Mouse (Mus musculus) left cerebral cortex, adult 2 months (tissue): ENCODE results near the gene B230217C12Rik. TPM values are rescaled to one million over a fixed set of nuclear protein-coding genes. Genes with fewer than 3 reads are reported as not detected.
"Not testable (repeated sequence)": the region's sequence is repeated elsewhere in the genome, so short reads cannot be mapped to it uniquely, and the experiment has no call there.

Source experiments
- DNase-seq, 2 experiments: peaks; one replicate each; pipeline ENCODE4 v3.0.0; 2021 to 2022; ENCODE audit warnings: low spot score in 2 of 2, mixed read lengths in 1 of 2; ENCODE audit errors: extremely low spot score in 1 of 2
- H3K27ac ChIP-seq: fragments of 200-600 bp; 2 replicates; pipeline ENCODE4 v1.8.1; 2022
- H3K4me3 ChIP-seq: fragments of 200-600 bp; 2 replicates; pipeline ENCODE4 v1.8.1; 2022
- CTCF ChIP-seq: fragments of 200-600 bp; IDR thresholded peaks from 2 replicates; pipeline ENCODE4 v1.8.1; 2022; ENCODE audit warnings: antibody characterized with exemption, mild to moderate bottlenecking, moderate library complexity
- intact Hi-C: fragments of 180-260 bp; cut with DNase I; formaldehyde crosslinking; loops from one replicate; pipeline ENCODE4 v1.15.1; 2025
- total RNA-seq, 2 experiments: library from RNA; stranded (reverse); gene quantifications; 2 replicates each; pipeline ENCODE4 v1.2.3; 2021

Gene B230217C12Rik
- total RNA-seq, 2 experiments from 2014 or later: 77.6 to 78.9 TPM

GRCm38 (mm10) chr11:97850367-97850766 is 9.8 kb downstream of the B230217C12Rik start:
- no peak for DNase-seq
- no peak overlapping the region for H3K27ac ChIP-seq
- intact Hi-C loops: no loop called here
- no peak for TF ChIP-seq CTCF
- H3K4me3 ChIP-seq: no peak overlapping the region

GRCm38 (mm10) chr11:97851601-97852000 is 11.0 kb downstream of the B230217C12Rik start:
- TF ChIP-seq CTCF: no peak
- no peak for DNase-seq
- Histone ChIP-seq H3K27ac (no peak overlapping the region), H3K4me3 (no peak overlapping the region)
- intact Hi-C loops: no loop called here

GRCm38 (mm10) chr11:97855473-97855872 is 14.9 kb downstream of the B230217C12Rik start:
- intact Hi-C loops: no loop called here
- no peak for DNase-seq
- Histone ChIP-seq H3K27ac (no peak overlapping the region), H3K4me3 (no peak overlapping the region)
- TF ChIP-seq CTCF: no peak

DNA sequence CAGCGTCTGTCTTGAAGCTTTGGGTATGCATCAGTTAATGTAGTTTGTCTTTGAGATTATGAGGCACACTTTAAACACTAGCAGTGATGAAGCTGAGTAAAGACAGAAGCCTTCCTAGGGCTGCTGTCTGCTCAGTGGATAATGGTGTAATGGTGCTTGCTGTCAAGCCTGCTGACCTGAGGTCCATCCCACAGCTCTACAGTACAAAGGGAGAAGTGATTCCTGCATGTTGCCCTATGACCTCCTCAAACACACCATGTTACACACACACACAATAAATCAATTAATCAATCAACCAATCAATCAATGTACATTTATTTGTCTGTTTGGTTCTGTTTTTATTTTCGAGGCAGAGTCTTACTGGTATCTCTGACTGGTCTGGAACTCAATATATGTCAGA is 21.6 kb downstream of the B230217C12Rik start:
- intact Hi-C loops: no loop called here
- TF ChIP-seq CTCF: no peak
- H3K4me3 ChIP-seq: no peak overlapping the region
- H3K27ac ChIP-seq: no peak overlapping the region
- DNase-seq: no peak

GRCm38 (mm10) chr11:97865421-97865820 is 24.8 kb downstream of the B230217C12Rik start:
- Histone ChIP-seq H3K27ac (no peak overlapping the region), H3K4me3 (no peak overlapping the region)
- intact Hi-C loops: no loop called here
- DNase-seq: no peak
- TF ChIP-seq CTCF: no peak

- H3K27ac ChIP-seq: peak overlapping the region; percentile 42; the same call in 1 of the 2 replicates
- DNase-seq: no peak
- no peak; the same call in 1 of the 2 replicates for TF ChIP-seq CTCF
- intact Hi-C loops: no loop called here
- H3K4me3 ChIP-seq: no peak overlapping the region
These were observed 25.7 kb downstream of the B230217C12Rik start for GRCm38 (mm10) chr11:97866091-97866888.

GRCm38 (mm10) chr11:97867591-97867990 is 27.0 kb downstream of the B230217C12Rik start:
- no peak overlapping the region; the same call in 1 of the 2 replicates for H3K27ac ChIP-seq
- no peak for TF ChIP-seq CTCF
- intact Hi-C loops: no loop called here
- DNase-seq: peak in 1 of 2 experiments; percentile 19
- no peak overlapping the region for H3K4me3 ChIP-seq

DNA sequence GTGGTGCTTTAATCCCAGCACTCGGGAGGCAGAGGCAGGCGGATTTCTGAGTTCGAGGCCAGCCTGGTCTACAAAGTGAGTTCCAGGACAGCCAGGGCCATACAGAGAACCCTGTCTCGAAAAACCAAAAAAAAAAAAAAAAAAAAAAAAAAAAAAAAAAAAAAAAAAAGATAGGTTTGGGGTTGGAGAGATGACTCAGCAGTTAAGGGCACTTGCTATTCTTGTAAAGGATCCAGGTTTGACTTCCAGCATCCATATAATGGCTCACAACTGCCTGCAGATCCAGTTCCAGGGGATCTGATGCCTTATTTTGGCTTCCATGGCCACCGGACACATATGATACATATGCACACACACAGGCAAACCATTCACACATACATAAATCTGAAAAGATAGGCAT is 31.8 kb downstream of the B230217C12Rik start:
- H3K27ac ChIP-seq, DNase-seq, H3K4me3 ChIP-seq, intact Hi-C loops: not testable (repeated sequence)

GRCm38 (mm10) chr11:97874396-97874795 is 33.8 kb downstream of the B230217C12Rik start:
- no peak for DNase-seq
- intact Hi-C loops: no loop called here
- Histone ChIP-seq H3K4me3 (no peak overlapping the region), H3K27ac (peak overlapping the region; percentile 64)
- no peak for TF ChIP-seq CTCF

DNA sequence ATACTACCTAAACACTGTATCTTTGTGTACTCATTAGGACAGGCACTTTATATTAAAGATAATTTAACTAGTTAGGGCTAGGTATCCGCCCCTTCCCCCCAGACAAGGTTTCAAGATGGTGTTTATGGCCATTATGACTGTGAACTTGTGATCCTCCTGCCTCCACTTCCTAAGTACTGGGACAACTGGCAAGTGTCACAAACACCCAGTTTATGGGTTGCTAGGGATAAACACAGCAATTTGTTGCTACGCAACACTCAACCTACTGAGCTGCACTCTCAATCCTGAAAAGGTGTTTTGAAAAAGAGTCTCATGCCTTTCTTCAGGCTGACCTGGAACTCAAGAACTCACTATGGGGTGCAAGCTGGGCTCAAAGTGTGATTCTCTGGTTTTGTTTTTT is 36.8 kb downstream of the B230217C12Rik start:
- no peak for TF ChIP-seq CTCF
- no peak for DNase-seq
- no peak overlapping the region for H3K4me3 ChIP-seq
- intact Hi-C loops: no loop called here
- no peak overlapping the region for H3K27ac ChIP-seq

DNA sequence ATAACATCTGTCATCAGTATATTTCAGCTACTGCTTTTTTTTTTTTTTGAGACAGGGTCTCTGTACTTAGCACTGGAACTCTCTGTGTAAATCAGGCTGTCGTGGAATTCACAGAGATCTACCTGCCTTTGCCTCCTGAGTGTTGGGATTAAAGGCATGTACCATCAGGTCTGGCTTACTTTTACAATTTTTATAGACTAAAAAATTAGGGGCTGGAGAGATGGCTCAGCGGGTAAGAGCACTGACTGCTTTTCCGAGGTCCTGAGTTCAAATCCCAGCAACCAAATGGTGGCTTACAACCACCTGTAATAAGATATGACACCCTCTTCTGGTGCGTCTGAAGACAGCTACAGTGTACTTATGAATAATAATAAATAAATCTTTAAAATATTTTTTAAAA is 39.8 kb downstream of the B230217C12Rik start:
- H3K27ac ChIP-seq: no peak overlapping the region
- intact Hi-C loops: loop anchor here (5.0 kb wide), 1 partner anchor 178 kb away; the partner anchor contains the start of genes Pcgf2 and Psmb3
- TF ChIP-seq CTCF: no peak
- H3K4me3 ChIP-seq: no peak overlapping the region
- DNase-seq: no peak

- H3K27ac ChIP-seq: peak overlapping the region; percentile 65
- no peak for TF ChIP-seq CTCF
- H3K4me3 ChIP-seq: peak overlapping the region; percentile 64
- DNase-seq: peak; percentile 58 to 68
- intact Hi-C loops: loop anchor here (1.0 to 5.0 kb wide), 2 partner anchors 90 to 181 kb away; partner anchors contain the start of genes Pcgf2 and Psmb3
These were observed 43.0 kb downstream of the B230217C12Rik start for GRCm38 (mm10) chr11:97883542-97883917.
